ENCODE assay signal across 24 mouse cellular contexts in the genomic region with DNA sequence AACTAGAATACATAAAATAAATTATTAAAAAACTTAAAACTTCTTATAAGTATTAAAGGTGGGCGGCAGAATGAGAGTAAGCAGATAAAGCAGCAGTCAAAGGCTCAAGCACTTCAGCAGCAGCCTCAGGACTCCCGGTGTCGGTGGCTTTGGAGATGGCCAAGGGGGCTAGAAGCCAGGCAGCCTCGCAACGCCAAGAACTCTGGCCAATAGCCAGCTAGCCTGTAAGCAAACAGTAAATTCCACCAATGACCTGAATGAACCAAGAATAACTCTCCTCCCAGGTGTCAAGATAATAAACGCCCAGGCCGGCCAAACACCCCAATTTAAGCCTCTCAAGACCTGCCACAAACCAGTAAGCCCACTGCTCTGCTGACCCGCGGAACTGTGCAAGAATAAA. TPM values are rescaled to one million over a fixed set of nuclear protein-coding genes. Genes with fewer than 3 reads are reported as not detected.
DNase-seq lines count a peak whose midpoint lies in the region; ATAC-seq lines count a peak whose summit lies in the region.
"Had no signal": no experiment of that assay in that cellular context is flagged by ENCODE, and none has a peak within 500 bp of the region (broad histone marks: within the 10 kb centered on the region; RNA-seq: fewer than 3 reads in every experiment).

No protein-coding gene starts in this region.

- H3K4me1 ChIP-seq in heart, embryonic 12.5 days (replicated peaks), result peaks cover 9% of the 10 kb centered on the region; the same call in 1 of the 2 replicates
- H3K4me1 ChIP-seq in forebrain, embryonic 11.5 days (replicated peaks; ENCODE audit: control insufficient read depth, insufficient read depth, low read length), result no peaks in the 10 kb centered on the region
- H3K4me1 ChIP-seq: forebrain, embryonic 10.5 days; hindbrain, embryonic 12.5 days; limb, embryonic 13.5 days; midbrain, embryonic 12.5 days; neural tube, embryonic 12.5 days had no signal

- peaks cover 52% of the 10 kb centered on the region for H3K36me3 ChIP-seq in heart, embryonic 12.5 days
- peaks cover 7% of the 10 kb centered on the region; the same call in 1 of the 2 replicates for H3K36me3 ChIP-seq in forebrain, embryonic 11.5 days (ENCODE audit: control insufficient read depth, insufficient read depth, low read length)

- no peaks in the 10 kb centered on the region for H3K9me3 ChIP-seq in heart, embryonic 12.5 days (replicated peaks)
- no peaks in the 10 kb centered on the region for H3K9me3 ChIP-seq in forebrain, embryonic 11.5 days (ENCODE audit: control insufficient read depth, low read length)
- H3K9me3 ChIP-seq: forebrain, embryonic 10.5 days; hindbrain, embryonic 12.5 days; limb, embryonic 13.5 days; liver, embryonic 15.5 days; midbrain, embryonic 12.5 days; neural tube, embryonic 12.5 days had no signal

- no peak overlapping the region for H3K27ac ChIP-seq in heart, embryonic 12.5 days (ENCODE audit: poor library complexity, severe bottlenecking)
- H3K27ac ChIP-seq in forebrain, embryonic 11.5 days (ENCODE audit: low read depth, low read length), result no peak overlapping the region
- H3K27ac ChIP-seq: forebrain, embryonic 10.5 days; hindbrain, embryonic 12.5 days; kidney, postnatal 0 days; limb, embryonic 13.5 days; liver, embryonic 15.5 days; midbrain, embryonic 12.5 days; neural tube, embryonic 12.5 days; stomach, postnatal 0 days had no signal

- 65% methylated on average over 9 of the region's 9 CpGs for WGBS in heart, embryonic 12.5 days
- WGBS in forebrain, embryonic 11.5 days, result 94% methylated on average over 9 of the region's 9 CpGs

- DNase-seq in cerebellum, adult 11 months, result peak; percentile 6
- DNase-seq in cerebellum, adult 8-10 months, result no peak
- peak; percentile 66 for DNase-seq in heart, adult 18-20 months
- DNase-seq in gastrocnemius, adult 8-10 months (ENCODE audit: low spot score in 2 of 2), result peak; percentile 26 to 56
- peak; percentile 27 to 55 for DNase-seq in heart, postnatal 14 days
- DNase-seq in lung, postnatal 36 days, result no peak
- no peak for DNase-seq in forebrain, embryonic 11.5 days (ENCODE audit: low spot score)
- DNase-seq: kidney, adult 18-20 months; layer of hippocampus, postnatal 36 days; right cerebral cortex, postnatal 4 days had no signal

- intact Hi-C loops in heart, postnatal 14 days (cut with DNase I), result no loop called here

- no peak overlapping the region for H3K9ac ChIP-seq in heart, embryonic 12.5 days
- H3K9ac ChIP-seq in forebrain, embryonic 11.5 days (ENCODE audit: low read length), result no peak overlapping the region
- H3K9ac ChIP-seq: hindbrain, embryonic 12.5 days; limb, embryonic 13.5 days; liver, embryonic 15.5 days; midbrain, embryonic 12.5 days; neural tube, embryonic 12.5 days had no signal

- H3K4me3 ChIP-seq in heart, embryonic 12.5 days, result no peak overlapping the region
- H3K4me3 ChIP-seq in forebrain, embryonic 11.5 days (ENCODE audit: low read depth, low read length), result no peak overlapping the region
- H3K4me3 ChIP-seq: forebrain, embryonic 10.5 days; hindbrain, embryonic 12.5 days; limb, embryonic 13.5 days; liver, embryonic 15.5 days; midbrain, embryonic 12.5 days; neural tube, embryonic 12.5 days had no signal

- no peak overlapping the region for H3K4me2 ChIP-seq in heart, embryonic 12.5 days
- no peak overlapping the region for H3K4me2 ChIP-seq in forebrain, embryonic 11.5 days (ENCODE audit: low read depth, low read length, severe bottlenecking)
- H3K4me2 ChIP-seq: hindbrain, embryonic 12.5 days; limb, embryonic 13.5 days; liver, embryonic 15.5 days; midbrain, embryonic 12.5 days; neural tube, embryonic 12.5 days had no signal

- no peak for ATAC-seq in heart, embryonic 12.5 days (ENCODE audit: insufficient number of reproducible peaks, low FRiP score)
- ATAC-seq in forebrain, embryonic 11.5 days (replicated peaks; ENCODE audit: low FRiP score), result no peak

- no peaks in the 10 kb centered on the region for H3K27me3 ChIP-seq in heart, embryonic 12.5 days (replicated peaks)
- no peaks in the 10 kb centered on the region for H3K27me3 ChIP-seq in forebrain, embryonic 11.5 days (ENCODE audit: control insufficient read depth, insufficient read depth, low read length)
- H3K27me3 ChIP-seq: CH12.LX; hindbrain, embryonic 12.5 days; limb, embryonic 13.5 days; liver, embryonic 15.5 days; midbrain, embryonic 12.5 days; neural tube, embryonic 12.5 days had no signal

RNA-seq across cellular contexts. Expression of a gene that starts 13.8 kb away (rescaled TPM):
- total RNA-seq in heart, adult 18-20 months (2021), result 1 to 10 TPM; 6.6 to 8.3 TPM
- polyA plus RNA-seq in heart, embryonic 12.5 days (2016; fragmentation: Nextera tagmentation; extraction: Ambion mirVana), result 22.0 and 22.9 TPM in 2 replicates
- total RNA-seq in gastrocnemius, adult 8-10 months (2022), result 10 to 100 TPM in 3 of 4 experiments, 1 to 10 TPM in 1; 9.7 to 14.3 (median 13.0) TPM
- 1 to 10 TPM; 6.2 to 6.3 TPM for total RNA-seq in heart, postnatal 14 days (2021)
- polyA plus RNA-seq in forebrain, embryonic 11.5 days (2014; fragmentation: Nextera tagmentation; extraction: Ambion mirVana), result 41.7 and 42.8 TPM in 2 replicates

RNA-seq across cellular contexts. Expression of a gene that starts 13.8 kb away (rescaled TPM):
- 10 to 100 TPM; 22.9 to 70.7 TPM for total RNA-seq in heart, adult 18-20 months (2021)
- 13.1 and 15.4 TPM in 2 replicates for polyA plus RNA-seq in heart, embryonic 12.5 days (2016; fragmentation: Nextera tagmentation; extraction: Ambion mirVana)
- 10 to 100 TPM; 12.2 to 16.7 (median 15.6) TPM for total RNA-seq in gastrocnemius, adult 8-10 months (2022)
- total RNA-seq in heart, postnatal 14 days (2021), result 10 to 100 TPM; 11.4 to 12.5 TPM
- 32.1 and 37.2 TPM in 2 replicates for polyA plus RNA-seq in forebrain, embryonic 11.5 days (2014; fragmentation: Nextera tagmentation; extraction: Ambion mirVana)

RNA-seq across cellular contexts. Expression of a gene that starts 46.6 kb away (rescaled TPM):
- total RNA-seq in heart, adult 18-20 months (2021), result under 1 TPM in 1 of 2 experiments, not detected in 1; 0.44 TPM
- polyA plus RNA-seq in heart, embryonic 12.5 days (2016; fragmentation: Nextera tagmentation; extraction: Ambion mirVana), result 5.9 and 6.2 TPM in 2 replicates
- 1 to 10 TPM; 5.5 to 7.6 (median 6.5) TPM for total RNA-seq in gastrocnemius, adult 8-10 months (2022)
- total RNA-seq in heart, postnatal 14 days (2021), result under 1 TPM; 0.69 to 0.76 TPM
- 12.8 and 17.8 TPM in 2 replicates for polyA plus RNA-seq in forebrain, embryonic 11.5 days (2014; fragmentation: Nextera tagmentation; extraction: Ambion mirVana)

RNA-seq across cellular contexts. Expression of a gene that starts 51.6 kb away (rescaled TPM):
- total RNA-seq in heart, adult 18-20 months (2021), result not detected
- polyA plus RNA-seq in heart, embryonic 12.5 days (2016; fragmentation: Nextera tagmentation; extraction: Ambion mirVana), result not detected in 2 replicates
- total RNA-seq in gastrocnemius, adult 8-10 months (2022), result not detected
- total RNA-seq in heart, postnatal 14 days (2021), result not detected
- polyA plus RNA-seq in forebrain, embryonic 11.5 days (2014; fragmentation: Nextera tagmentation; extraction: Ambion mirVana), result not detected in 2 replicates
- total RNA-seq: CH12.LX; granulocyte monocyte progenitor cell, adult 5-6 weeks; layer of hippocampus, postnatal 36 days; left cerebral cortex, postnatal 14 days; MEL had no signal
- polyA plus RNA-seq: forebrain, embryonic 10.5 days; hindbrain, embryonic 12.5 days; kidney, postnatal 0 days; limb, embryonic 13.5 days; liver, embryonic 15.5 days; lung, embryonic 16.5 days; midbrain, embryonic 12.5 days; neural tube, embryonic 12.5 days; stomach, postnatal 0 days had no signal

Comparison
In these comparisons a context has a peak if more than half of its experiments do, and no peak if none do; other contexts are left out.
1. DNase-seq: peak in cerebellum, adult 11 months (single experiment), heart, adult 18-20 months (2 of 2), gastrocnemius, adult 8-10 months (2 of 2) and heart, postnatal 14 days (2 of 2); none in cerebellum, adult 8-10 months (single experiment), lung, postnatal 36 days (single experiment) and forebrain, embryonic 11.5 days (single experiment).